Mouse (Mus musculus): ENCODE data around the gene Il4.
"Not testable (repeated sequence)": the region's sequence is repeated elsewhere in the genome, so short reads cannot be mapped to it uniquely, and the experiment has no call there.

The Il4 gene

DNA sequence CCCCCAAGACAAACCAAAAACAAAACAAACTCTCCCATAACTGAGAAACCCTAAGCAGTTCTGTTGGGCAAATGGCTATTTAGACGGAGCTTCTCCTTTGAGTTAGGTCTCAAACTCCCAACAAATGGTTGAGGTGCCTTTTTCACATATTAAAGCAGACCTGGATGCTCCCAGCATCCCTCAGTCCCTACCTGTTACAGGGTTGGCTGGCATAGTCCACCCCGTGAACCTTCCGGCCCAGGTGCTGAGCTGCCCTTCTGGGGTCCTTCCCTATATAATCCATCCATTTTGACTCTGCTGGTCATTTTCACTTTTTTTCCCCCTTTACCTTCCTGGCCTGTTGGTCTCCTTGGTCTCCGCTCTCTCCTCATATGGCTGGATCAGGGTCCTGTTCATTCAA lies 51.8 kb downstream of the Il4 start:
- no peak for DNase-seq (ENCODE audit: low read depth)

DNA sequence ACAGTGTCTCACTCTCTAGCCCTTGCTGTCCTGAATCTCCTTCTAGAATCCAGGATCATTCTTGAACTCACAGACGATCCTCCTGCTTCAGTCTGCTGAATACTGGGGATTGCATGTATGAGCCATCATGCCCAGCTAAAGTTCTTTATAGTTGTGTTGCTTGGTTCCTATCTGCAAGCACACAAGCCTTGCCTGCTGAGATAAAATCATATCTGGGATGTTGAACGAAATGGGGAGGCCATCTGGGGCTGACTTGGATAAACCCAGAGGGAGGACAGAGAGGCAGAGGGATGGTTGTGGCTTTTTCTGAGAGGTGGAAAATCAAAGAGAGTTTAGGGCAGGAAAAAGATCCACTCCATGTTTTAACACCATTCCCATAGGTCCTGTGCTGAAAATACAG lies 56.5 kb downstream of the Il4 start:
- DNase-seq (ENCODE audit: low read depth), result no peak

DNA sequence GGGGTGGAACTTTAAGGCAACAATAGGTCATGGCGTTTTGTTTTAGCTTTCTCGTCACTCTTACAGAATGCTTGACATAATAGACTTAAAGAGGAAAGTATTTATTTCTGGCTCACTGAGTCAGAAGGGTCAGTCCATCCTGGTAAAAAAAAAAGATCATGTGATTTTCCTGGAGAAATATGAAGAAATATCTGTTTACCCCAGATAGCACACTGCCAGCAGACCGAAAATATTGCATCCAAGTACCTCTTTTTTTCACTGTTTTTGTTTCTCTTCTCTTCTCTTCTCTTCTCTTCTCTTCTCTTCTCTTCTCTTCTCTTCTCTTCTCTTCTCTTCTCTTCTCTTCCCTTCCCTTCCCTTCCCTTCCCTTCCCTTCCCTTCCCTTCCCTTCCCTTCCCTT lies 58.5 kb downstream of the Il4 start:
- not testable (repeated sequence) for DNase-seq (ENCODE audit: low read depth)

DNA sequence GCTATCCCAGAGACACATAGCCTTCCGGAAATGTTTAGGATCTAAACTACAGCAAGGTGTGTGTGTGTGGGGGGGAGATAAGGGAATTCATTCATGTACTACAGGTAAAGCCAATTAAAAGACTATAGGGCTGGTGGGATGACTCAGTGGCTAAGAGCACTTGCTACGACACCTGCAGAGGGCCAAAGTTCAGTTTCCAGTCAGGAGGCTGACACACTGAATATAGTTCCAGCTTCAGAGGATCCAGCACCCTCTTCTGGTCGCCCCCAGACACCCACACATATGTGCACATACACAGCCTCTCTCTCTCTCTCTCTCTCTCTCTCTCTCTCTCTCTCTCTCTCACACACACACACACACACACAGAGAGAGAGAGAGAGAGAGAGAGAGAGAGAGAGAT lies 60.5 kb downstream of the Il4 start:
- not testable (repeated sequence) for DNase-seq (ENCODE audit: low read depth)

DNA sequence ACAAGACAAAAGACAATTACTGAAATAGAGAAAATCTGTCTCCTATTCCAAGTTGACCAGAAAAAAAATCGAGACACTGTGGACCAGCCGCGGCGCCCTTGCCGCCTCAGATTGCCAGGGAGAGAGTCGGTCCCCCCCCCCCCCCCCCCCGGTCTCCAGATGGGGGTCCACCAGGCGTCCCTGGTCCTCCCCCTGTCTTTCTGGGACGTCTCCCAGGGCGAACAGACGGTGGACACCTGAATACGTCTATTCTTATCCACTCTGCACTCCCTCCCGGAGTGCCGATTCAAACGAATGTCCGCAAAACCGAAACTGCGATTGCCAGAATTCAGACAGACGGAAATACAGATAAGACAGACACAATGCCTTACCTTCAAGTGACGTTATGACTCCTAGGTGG lies 61.9 kb downstream of the Il4 start:
- DNase-seq (ENCODE audit: low read depth), result not testable (repeated sequence)
